Mouse (Mus musculus) v-Abl transformed pro-B cells (cell line): ENCODE measurements at regions not wholly inside any gene's neighbourhood (a gene's known extent, or its start where the extent isn't known, plus 50 kb on each side); places are given as distances from the start of the nearest gene placed in this dataset.

Experiments
- in situ Hi-C, 2 experiments: fragments of 400-800 bp; cut with MboI; formaldehyde crosslinking; loops; one replicate each; pipeline ENCODE4 v1.15.1; 2025; ENCODE audit not compliant: unreplicated experiment in 2 of 2

DNA sequence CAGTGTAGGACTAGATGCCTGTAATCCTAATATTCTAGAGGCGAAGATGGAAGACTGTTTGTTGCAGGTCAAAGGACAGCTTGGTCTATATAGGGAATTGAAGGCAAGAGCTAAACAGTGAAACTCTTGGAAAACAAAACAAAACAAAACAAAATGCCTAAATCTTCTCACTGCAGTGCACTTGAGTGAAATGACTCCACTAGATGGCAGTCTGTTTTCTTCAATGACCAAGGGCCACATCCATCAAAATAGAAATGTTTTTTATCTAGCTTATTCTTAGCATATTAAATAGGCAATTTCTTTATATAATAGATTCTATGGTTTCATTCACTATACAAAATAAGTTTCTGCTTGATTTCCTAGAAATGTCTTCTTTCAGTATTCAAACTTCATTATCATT, 279.7 kb downstream of the Tex13c3 start:
- in situ Hi-C loops: no loop called here

DNA sequence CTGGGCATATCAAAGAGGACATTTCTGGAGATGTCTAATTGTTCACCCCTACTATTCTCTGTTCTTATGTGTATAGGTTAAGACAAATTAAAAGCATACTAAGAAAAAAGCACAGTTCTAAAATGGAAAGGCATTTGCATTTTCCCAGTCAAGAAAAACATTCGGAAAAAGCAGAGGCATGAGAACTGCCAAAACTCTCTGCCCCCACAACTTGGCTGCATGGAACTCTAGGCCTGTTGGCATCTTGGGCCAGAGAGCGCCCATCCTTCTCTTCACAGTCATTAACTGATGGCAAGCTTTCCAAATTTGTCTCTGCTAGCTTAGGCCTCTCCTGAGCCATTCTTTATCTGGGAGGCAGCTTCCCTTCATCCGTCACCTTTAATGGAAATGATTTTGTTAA, 281.6 kb downstream of the Tex13c3 start:
- in situ Hi-C loops: loop anchor here in 1 of 2 experiments (25.0 kb wide), 1 partner anchor 112 kb away; no protein-coding TSS in a partner anchor

DNA sequence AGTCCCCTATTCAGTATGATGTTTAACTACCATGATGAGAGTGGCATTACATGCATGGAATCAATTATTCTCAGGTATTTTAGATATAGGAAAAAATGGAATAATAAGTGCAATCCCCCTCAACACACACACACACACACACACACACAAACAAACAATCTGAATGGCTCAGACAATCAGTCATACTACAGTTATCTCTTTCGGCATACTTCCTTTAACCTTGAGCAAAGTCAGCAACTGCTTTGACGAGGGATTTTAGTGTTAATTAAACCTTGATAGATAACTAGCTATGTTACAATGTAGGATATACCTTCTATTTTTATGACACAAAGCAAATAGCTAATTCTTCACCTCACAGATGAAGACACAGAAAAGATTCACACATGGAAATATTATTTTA, 312.1 kb downstream of the Tex13c3 start:
- in situ Hi-C loops: no loop called here

GRCm38 (mm10) chrX:19168546-19168945, 312.6 kb downstream of the Tex13c3 start:
- in situ Hi-C loops: no loop called here

DNA sequence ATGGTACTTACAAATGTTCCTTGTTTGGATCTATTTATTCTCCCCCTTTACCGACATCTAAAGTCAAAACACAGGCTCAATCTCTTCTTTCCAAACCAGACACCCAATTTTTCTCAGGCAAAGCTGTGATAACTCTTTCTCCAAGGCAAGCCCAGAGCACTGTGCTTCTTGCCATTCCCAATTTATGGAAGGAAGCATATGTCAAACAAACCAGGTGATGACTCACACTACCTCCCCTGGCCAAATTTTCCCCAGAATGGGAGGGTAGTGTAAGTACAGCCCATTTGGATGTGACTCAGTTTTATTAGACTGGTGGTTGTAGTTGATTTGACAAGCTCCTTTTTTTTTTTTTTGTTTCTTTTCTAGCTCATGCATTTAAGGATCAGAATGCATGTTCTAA, 313.0 kb downstream of the Tex13c3 start:
- in situ Hi-C loops: no loop called here

DNA sequence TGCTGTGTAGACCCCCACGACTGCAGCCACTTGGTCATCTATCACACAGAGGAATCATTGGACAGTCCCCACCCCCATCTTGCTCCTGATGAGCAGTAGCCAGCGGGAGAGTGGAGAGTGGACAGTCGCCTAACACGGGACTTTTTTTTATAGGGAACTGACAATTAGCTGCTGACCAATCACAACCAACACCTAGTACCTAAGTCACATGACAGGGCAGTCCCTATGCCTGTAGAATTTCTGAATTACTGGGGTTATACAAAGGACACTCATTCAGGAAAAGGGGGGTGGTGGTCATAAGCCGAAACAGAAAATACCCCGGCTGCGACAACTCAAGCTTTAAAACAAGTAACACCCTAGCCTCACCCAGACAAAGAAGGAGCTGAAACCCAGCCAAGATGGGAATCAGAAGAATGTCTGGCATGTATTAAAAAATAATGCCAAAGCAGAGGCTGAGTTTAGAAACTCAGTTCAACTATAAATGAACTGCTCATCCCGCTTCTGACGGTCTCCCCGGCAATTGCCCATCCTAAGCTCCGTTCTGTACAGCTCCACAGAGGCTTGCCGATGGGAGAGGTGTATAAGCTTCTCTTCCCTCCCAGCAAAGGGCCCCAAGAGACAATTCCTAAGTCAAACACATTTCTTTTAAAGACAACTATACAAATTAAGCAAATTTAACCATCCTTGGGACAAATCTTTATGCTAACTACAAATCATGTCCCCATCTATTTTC, 313.8 kb downstream of the Tex13c3 start:
- in situ Hi-C loops: no loop called here

DNA sequence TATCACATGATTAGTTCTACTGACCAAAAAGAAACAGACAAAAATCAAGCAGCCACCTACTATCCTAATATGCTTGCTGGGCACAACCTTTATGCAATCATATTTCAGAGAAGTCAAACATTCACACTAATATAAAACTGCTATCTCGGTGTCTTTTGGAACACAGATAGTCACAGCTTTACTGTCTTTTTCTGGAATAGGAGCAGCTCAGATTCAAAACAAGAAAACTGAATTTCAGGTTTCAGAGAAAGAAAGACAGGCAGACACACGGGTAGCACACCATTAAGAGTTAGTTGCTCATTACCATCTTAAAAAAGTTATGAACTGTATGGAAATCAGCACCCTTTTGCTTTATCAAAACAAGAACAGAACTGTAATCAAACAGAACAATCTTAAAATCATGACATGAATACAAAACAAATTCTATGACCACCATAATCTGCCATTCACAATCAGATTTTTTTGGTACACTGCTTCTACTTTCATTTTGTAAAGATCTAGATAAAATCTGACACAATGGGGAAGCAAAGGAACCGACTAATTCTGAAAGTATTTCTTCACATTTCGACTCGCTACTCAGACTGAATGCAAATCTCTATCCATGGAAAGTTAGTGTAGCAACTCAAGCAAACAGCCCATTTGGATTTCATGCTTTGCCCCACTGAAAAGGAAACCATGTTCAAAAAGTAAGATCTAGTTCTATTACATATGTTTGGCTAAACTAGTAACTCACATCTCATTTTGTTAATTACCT, 315.1 kb downstream of the Tex13c3 start:
- in situ Hi-C loops: no loop called here

DNA sequence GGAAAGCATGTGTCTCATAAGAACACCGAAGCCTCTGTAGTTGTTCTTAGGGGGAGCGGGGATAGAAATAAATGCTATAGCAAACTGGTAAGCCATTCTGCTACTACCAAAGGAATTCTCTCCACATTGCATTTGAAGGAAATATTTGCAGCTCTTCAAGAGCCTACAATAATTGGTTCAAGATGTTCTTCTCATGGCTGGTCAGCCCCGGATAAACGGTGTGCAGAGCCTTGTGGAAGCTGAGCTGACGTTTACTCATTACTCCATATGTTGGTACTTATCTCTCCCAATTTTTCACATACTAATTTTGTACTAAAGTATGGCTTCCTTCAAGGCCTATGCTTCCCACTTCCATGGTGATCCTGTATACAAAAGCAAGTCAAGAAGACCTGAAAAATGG, 317.0 kb downstream of the Tex13c3 start:
- in situ Hi-C loops: no loop called here

DNA sequence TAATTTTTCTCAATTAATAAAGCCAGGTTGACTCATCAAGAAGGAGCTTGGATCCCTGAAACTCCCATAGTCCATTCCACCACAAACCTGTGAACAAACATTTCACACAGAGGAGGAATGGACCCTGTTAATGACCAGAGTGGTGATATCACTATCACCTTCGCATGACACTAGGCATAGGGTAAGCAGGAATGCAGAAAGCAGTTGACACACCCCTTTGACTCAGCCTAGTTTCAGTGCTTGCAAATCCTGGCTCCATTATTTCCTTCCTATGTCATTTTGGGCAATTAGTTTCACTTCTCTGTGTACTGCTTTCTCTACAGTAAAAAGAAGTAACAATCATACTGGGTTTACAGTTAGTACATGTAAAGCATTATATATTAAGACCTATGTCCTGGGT, 318.2 kb downstream of the Tex13c3 start:
- in situ Hi-C loops: no loop called here

DNA sequence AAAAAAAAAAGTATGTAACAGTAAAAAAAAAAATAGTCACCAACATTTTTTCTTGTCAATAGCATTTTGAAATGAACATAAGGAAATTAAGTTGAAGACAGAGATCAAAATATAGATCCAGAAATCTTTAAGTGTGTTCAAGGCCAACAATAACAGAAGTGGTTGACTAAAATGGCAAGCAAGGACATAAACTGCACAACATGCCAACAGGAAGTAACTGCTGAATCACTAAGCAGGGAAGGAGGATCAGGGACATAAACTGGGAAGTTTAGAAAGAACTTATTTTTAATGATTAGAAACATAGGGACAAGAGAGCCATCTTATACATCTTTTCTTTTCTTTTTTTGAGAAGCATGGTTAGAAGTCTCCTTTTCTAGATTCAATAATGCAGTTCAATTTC, 318.8 kb downstream of the Tex13c3 start:
- in situ Hi-C loops: no loop called here

GRCm38 (mm10) chrX:19160275-19160930, 320.7 kb downstream of the Tex13c3 start:
- in situ Hi-C loops: no loop called here

GRCm38 (mm10) chrX:19157464-19158203, 323.5 kb downstream of the Tex13c3 start:
- in situ Hi-C loops: no loop called here

- in situ Hi-C loops: no loop called here
Measured at GRCm38 (mm10) chrX:19153619-19154018, 327.5 kb downstream of the Tex13c3 start.

DNA sequence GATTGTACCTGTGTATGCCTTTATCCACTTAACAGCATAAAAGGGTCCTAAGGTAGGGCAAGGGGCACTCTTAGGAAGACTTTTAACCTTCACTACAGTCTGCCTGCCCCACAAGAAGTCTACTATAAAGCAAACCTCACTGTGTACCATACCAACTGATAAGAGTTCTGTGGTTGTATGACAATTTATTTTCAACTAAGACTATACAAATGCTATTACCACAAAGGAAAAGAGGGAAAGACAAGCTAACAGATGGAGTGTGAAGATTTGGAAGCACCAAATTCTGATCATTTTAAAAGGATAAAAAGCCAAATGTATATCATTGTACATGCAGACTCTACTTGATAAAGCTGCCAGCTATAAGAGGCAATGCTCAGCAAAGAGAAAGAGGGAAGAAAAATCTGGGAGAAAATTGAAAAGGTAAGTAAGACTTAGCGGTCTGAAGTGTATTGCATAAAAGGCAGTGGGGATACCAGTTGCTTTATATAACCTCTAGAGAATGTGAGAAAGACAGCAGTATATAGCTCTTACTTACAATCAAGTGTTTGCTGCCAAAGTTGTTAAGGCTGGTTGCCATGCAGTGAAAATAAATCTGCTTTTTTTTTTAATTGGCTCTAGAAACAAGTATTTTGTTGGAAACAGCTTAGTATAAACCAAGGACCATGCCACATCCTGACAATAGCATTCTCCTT, 328.8 kb downstream of the Tex13c3 start:
- in situ Hi-C loops: no loop called here

- in situ Hi-C loops: no loop called here
Measured at GRCm38 (mm10) chrX:19150606-19151005, 330.5 kb downstream of the Tex13c3 start.

DNA sequence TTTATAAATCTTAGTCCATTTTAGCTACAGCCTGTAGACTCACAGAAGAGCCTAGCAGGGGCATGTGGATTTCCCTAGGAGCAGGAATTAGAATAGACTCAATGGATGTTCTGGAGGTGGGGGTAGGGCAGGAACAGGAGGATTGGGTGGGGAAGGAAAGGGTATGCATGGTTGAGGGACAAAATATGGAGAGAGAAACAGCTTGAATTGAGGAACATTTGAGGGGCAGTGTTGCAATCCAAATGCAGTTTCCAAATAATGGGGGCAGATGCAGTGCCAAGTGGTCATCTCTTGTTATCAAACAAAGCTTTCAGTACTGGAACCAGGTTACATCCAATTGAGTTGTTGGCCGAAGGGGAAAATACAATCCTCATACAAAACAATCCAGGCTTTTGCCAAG, 332.4 kb downstream of the Tex13c3 start:
- in situ Hi-C loops: no loop called here

DNA sequence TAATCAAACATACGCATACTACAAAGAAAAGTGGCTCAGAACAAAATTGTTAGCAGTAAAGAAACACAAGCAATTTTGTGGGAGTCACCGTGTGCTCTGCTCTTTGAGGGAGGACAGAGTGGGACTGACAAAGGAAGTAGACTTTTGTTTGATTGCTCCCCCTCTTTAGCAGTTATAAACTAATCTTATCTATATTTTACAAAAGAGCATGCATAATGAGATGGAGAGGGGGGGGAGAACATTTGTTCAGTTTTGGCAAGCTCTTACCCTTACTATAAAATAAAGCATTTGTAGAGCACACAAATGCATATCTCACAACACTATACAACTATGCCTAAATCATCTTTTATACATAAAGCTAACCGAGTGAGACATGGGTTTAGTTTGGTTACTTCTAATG, 332.9 kb downstream of the Tex13c3 start:
- in situ Hi-C loops: no loop called here

DNA sequence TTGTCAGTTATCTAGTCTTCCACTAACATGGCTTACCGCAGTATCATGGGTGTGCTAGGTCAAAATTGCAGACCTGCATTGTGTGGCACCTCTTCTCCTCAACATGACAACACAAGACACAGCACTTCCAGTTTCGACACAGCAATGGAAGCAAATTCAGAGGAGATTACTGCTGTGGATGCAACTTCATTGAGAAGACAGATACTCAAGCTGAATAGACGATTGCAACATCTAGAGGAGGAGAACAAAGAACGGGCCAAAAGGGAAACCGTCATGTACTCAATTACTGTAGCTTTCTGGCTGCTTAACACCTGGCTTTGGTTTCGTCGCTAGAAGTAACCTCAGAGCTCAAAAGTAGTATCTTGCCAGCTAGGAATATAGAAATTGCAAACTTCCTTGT, 368.4 kb downstream of the Tex13c3 start:
- in situ Hi-C loops: no loop called here

DNA sequence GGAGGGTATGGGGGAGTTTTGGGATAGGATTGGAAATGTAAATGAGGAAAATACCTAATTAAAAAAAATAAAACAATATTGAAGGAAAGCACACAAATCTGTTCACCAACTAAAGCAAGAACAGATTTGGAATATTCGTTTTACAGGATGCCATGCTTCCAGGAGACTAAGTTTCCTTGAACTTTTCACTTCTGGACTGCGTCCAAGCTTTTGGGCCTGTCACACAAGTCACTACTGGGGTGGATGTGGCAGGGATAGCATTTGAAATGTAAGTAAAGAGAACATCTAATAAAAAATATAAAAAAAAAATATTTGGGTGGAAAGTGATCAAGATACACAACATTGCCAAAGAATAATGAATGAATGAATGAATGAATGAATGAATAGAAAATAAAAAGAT, 378.2 kb downstream of the Tex13c3 start:
- in situ Hi-C loops: no loop called here

GRCm38 (mm10) chrX:19095960-19096359, 385.2 kb downstream of the Tex13c3 start:
- in situ Hi-C loops: loop anchor here in 1 of 2 experiments (25.0 kb wide), 1 partner anchor 91 kb away; no protein-coding TSS in a partner anchor
